Mouse (Mus musculus): ENCODE data around the gene Pard3b. TPM values are rescaled to one million over a fixed set of nuclear protein-coding genes. Genes with fewer than 3 reads are reported as not detected.

The Pard3b gene
- polyA plus RNA-seq, 1 experiment: 0.69 TPM

DNA sequence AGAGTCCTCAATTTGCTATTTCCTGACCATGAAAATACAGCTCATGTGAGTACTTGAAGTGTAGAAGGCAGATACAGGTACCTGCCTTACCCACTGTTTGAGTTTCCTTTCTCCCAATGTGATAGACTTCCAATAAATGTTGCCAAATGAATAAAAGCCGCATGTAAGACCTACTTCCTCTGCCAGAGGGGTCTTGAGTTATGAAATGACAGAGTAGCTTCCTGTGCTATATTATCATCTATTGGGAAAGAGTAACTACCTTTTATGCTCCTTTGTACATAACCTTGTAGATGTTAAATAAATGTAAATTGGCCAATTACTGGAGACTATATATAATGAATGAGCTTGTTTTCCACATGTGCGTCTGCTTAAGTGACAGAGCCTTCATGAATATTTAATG is 574.7 kb downstream of the Pard3b start:
- WGBS: 85% methylated on average over 2 of the region's 2 CpGs
- no peak for DNase-seq (ENCODE audit: low read depth in 1 of 2, low spot score in 2 of 2)
- H3K27me3 ChIP-seq (ENCODE audit: control insufficient read depth, insufficient read depth, low read length): no peaks in the 10 kb centered on the region
- no peaks in the 10 kb centered on the region for H3K4me1 ChIP-seq (ENCODE audit: control insufficient read depth, insufficient read depth, insufficient read length)
- no peak for TF ChIP-seq CTCF (IDR thresholded peaks at IDR 0.05; ENCODE audit: extremely low read depth, insufficient read depth, insufficient read length, insufficient replicate concordance)
- TF ChIP-seq POLR2A (IDR thresholded peaks at IDR 0.05; ENCODE audit: low read depth, low read length): no peak
- H3K4me3 ChIP-seq (ENCODE audit: extremely low read depth, insufficient read depth, insufficient read length): no peak overlapping the region
- H3K27ac ChIP-seq (ENCODE audit: insufficient read depth, low read length): no peak overlapping the region
- H3K36me3 ChIP-seq (ENCODE audit: control insufficient read depth, insufficient read depth, low read length): no peaks in the 10 kb centered on the region

DNA sequence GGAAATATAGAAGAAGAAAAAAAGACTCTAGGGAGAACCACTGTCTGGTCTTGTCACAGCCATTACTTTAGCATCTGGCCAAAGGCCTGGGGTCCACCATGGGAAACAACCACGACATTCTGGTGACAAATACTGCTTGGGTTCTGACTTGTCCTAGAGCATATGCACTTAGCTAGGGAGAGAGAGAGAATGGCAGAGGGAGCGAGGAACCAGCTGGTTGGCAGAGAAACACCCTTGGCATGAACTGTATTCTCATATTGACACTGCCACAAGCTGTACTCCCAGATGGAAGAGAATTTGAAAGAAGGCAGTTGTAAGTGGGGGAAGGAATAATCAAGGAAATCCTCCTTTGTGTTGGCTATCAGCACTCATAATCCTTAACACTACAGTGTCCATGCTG is 577.2 kb downstream of the Pard3b start:
- Histone ChIP-seq H3K36me3 (ENCODE audit: control insufficient read depth, insufficient read depth, low read length) (no peaks in the 10 kb centered on the region), H3K4me1 (ENCODE audit: control insufficient read depth, insufficient read depth, insufficient read length) (no peaks in the 10 kb centered on the region), H3K27ac (ENCODE audit: insufficient read depth, low read length) (no peak overlapping the region), H3K27me3 (ENCODE audit: control insufficient read depth, insufficient read depth, low read length) (no peaks in the 10 kb centered on the region), H3K4me3 (ENCODE audit: extremely low read depth, insufficient read depth, insufficient read length) (no peak overlapping the region)
- 73% methylated on average over 2 of the region's 2 CpGs for WGBS
- no peak for TF ChIP-seq POLR2A (IDR thresholded peaks at IDR 0.05; ENCODE audit: low read depth, low read length)
- no peak for TF ChIP-seq CTCF (IDR thresholded peaks at IDR 0.05; ENCODE audit: extremely low read depth, insufficient read depth, insufficient read length, insufficient replicate concordance)
- no peak for DNase-seq (ENCODE audit: low read depth in 1 of 2, low spot score in 2 of 2)

DNA sequence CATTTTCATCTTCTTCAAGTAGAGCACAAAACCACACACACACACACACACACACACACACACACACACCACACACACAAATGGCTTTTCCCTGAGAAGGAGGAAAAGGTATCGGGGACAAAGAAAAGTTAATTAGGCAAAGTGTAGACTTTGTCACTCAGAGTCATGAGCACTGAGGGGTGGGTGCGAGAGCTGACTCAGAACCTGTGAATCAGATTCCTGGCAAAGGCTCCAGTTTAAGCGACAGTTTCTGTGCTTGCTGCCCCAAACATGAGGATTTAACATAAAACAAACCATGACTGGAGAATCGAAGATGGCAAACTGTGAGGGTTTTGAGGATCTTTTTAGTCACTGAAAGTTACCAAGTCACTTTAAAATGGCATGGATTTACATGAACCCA is 577.9 kb downstream of the Pard3b start:
- Histone ChIP-seq H3K27me3 (ENCODE audit: control insufficient read depth, insufficient read depth, low read length) (no peaks in the 10 kb centered on the region), H3K4me1 (ENCODE audit: control insufficient read depth, insufficient read depth, insufficient read length) (no peaks in the 10 kb centered on the region), H3K27ac (ENCODE audit: insufficient read depth, low read length) (no peak overlapping the region), H3K4me3 (ENCODE audit: extremely low read depth, insufficient read depth, insufficient read length) (no peak overlapping the region), H3K36me3 (ENCODE audit: control insufficient read depth, insufficient read depth, low read length) (no peaks in the 10 kb centered on the region)
- no peak for DNase-seq (ENCODE audit: low read depth in 1 of 2, low spot score in 2 of 2)
- 91% methylated on average over 4 of the region's 4 CpGs for WGBS
- TF ChIP-seq POLR2A (IDR thresholded peaks at IDR 0.05; ENCODE audit: low read depth, low read length) (no peak), CTCF (IDR thresholded peaks at IDR 0.05; ENCODE audit: extremely low read depth, insufficient read depth, insufficient read length, insufficient replicate concordance) (no peak)

GRCm38 (mm10) chr1:62229129-62229528 is 590.5 kb downstream of the Pard3b start:
- H3K27me3 ChIP-seq (ENCODE audit: control insufficient read depth, insufficient read depth, low read length): no peaks in the 10 kb centered on the region
- WGBS: 43% methylated on average over 5 of the region's 5 CpGs
- no peak overlapping the region for H3K27ac ChIP-seq (ENCODE audit: insufficient read depth, low read length)
- H3K36me3 ChIP-seq (ENCODE audit: control insufficient read depth, insufficient read depth, low read length): no peaks in the 10 kb centered on the region
- DNase-seq (ENCODE audit: low read depth in 1 of 2, low spot score in 2 of 2): no peak
- H3K4me1 ChIP-seq (ENCODE audit: control insufficient read depth, insufficient read depth, insufficient read length): no peaks in the 10 kb centered on the region
- no peak overlapping the region for H3K4me3 ChIP-seq (ENCODE audit: extremely low read depth, insufficient read depth, insufficient read length)
- TF ChIP-seq CTCF (IDR thresholded peaks at IDR 0.05; ENCODE audit: extremely low read depth, insufficient read depth, insufficient read length, insufficient replicate concordance) (no peak), POLR2A (IDR thresholded peaks at IDR 0.05; ENCODE audit: low read depth, low read length) (no peak)

- Histone ChIP-seq H3K4me3 (ENCODE audit: extremely low read depth, insufficient read depth, insufficient read length) (no peak overlapping the region), H3K27me3 (ENCODE audit: control insufficient read depth, insufficient read depth, low read length) (no peaks in the 10 kb centered on the region), H3K27ac (ENCODE audit: insufficient read depth, low read length) (no peak overlapping the region), H3K36me3 (ENCODE audit: control insufficient read depth, insufficient read depth, low read length) (no peaks in the 10 kb centered on the region), H3K4me1 (ENCODE audit: control insufficient read depth, insufficient read depth, insufficient read length) (no peaks in the 10 kb centered on the region)
- WGBS: 81% methylated on average over 1 of the region's 1 CpGs
- no peak for DNase-seq (ENCODE audit: low read depth in 1 of 2, low spot score in 2 of 2)
- TF ChIP-seq POLR2A (IDR thresholded peaks at IDR 0.05; ENCODE audit: low read depth, low read length) (no peak), CTCF (IDR thresholded peaks at IDR 0.05; ENCODE audit: extremely low read depth, insufficient read depth, insufficient read length, insufficient replicate concordance) (no peak)
These were observed 595.4 kb downstream of the Pard3b start for GRCm38 (mm10) chr1:62234039-62234438.

DNA sequence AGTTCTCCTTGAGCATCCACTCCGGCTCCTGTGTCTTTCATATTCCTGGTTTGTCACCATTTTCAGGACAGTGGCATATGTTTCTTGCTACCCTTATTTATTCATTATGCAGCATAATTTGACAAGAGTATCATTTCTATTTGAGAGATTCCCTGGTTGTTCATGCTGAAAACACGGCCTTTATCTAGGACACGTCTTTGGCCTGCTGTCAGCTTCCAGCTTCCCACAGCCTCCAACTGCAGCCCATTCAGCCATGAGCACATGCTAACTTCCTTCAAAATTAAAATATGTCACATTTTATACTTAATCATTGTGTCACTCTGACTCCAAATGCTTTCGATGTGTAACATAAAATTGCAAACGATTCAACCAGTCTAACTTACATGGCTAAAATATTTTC is 596.5 kb downstream of the Pard3b start:
- Histone ChIP-seq H3K27ac (ENCODE audit: insufficient read depth, low read length) (no peak overlapping the region), H3K36me3 (ENCODE audit: control insufficient read depth, insufficient read depth, low read length) (no peaks in the 10 kb centered on the region), H3K4me1 (ENCODE audit: control insufficient read depth, insufficient read depth, insufficient read length) (no peaks in the 10 kb centered on the region), H3K4me3 (ENCODE audit: extremely low read depth, insufficient read depth, insufficient read length) (no peak overlapping the region), H3K27me3 (ENCODE audit: control insufficient read depth, insufficient read depth, low read length) (no peaks in the 10 kb centered on the region)
- TF ChIP-seq POLR2A (IDR thresholded peaks at IDR 0.05; ENCODE audit: low read depth, low read length) (no peak), CTCF (IDR thresholded peaks at IDR 0.05; ENCODE audit: extremely low read depth, insufficient read depth, insufficient read length, insufficient replicate concordance) (no peak)
- no peak for DNase-seq (ENCODE audit: low read depth in 1 of 2, low spot score in 2 of 2)
- WGBS: 95% methylated on average over 5 of the region's 5 CpGs

GRCm38 (mm10) chr1:62244191-62244984 is 605.8 kb downstream of the Pard3b start:
- Histone ChIP-seq H3K27ac (ENCODE audit: insufficient read depth, low read length) (no peak overlapping the region), H3K4me1 (ENCODE audit: control insufficient read depth, insufficient read depth, insufficient read length) (no peaks in the 10 kb centered on the region), H3K4me3 (ENCODE audit: extremely low read depth, insufficient read depth, insufficient read length) (no peak overlapping the region), H3K27me3 (ENCODE audit: control insufficient read depth, insufficient read depth, low read length) (no peaks in the 10 kb centered on the region), H3K36me3 (ENCODE audit: control insufficient read depth, insufficient read depth, low read length) (no peaks in the 10 kb centered on the region)
- TF ChIP-seq POLR2A (IDR thresholded peaks at IDR 0.05; ENCODE audit: low read depth, low read length): no peak
- TF ChIP-seq CTCF (IDR thresholded peaks at IDR 0.05; ENCODE audit: extremely low read depth, insufficient read depth, insufficient read length, insufficient replicate concordance): no peak
- 72% methylated on average over 12 of the region's 12 CpGs for WGBS
- no peak for DNase-seq (ENCODE audit: low read depth in 1 of 2, low spot score in 2 of 2)

Data from spleen, adult 2 months (tissue).